Mouse (Mus musculus): ENCODE measurements around the gene Brcc3. TPM values are rescaled to one million over a fixed set of nuclear protein-coding genes. Genes with fewer than 3 reads are reported as not detected.
A peak's percentile ranks its signal among the peaks of the same experiment; 100 is the strongest.

The Brcc3 gene
- polyA plus RNA-seq (2017; shearing (Covaris generic)), result 100 to 1,000 TPM in 1 of 3 experiments, 10 to 100 TPM in 2; 49.6 to 100 (median 76.0) TPM

DNA sequence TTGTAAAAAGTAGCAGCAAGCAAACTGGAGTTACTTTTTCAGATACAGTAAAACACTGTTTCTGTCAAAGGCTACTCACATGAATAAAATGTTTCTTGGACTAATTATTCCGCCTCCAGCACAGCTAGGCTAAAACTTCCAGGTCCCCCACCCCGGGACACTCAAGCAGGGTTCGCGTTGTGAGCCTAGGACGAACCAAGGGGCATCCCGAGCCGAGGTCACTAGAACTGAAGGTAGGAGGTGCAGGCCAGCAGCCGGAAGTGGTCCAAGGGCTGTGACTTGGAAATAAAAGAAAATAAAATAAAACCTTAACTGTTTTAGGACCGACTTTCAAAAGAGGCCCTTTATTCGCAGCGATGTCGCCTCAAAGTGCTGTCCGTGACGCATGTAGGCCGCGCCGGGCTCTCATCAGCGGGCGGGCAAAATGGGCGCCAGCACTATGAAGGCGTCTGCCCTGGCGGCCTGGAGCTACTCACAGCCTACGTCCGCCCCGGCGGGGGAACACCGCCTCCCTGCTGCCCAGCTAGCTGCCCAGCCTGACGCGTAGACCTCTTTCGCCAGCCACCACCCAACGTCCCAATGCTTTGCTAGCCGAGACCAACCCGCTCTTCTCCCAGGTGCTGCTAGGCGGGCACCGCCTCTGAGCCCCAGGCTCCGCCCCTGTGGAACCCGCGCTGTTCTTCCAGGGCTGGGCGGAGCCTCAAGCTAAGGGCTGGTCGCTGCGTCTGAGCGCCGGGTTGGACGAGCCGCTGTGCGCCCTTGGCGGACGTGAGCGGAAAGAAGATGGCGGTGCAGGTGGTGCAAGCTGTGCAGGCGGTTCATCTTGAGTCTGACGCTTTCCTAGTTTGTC, at the start of gene Brcc3, which contains the start of the genes Cmc4 and Mtcp1:
Gene Brcc3 (plus strand): TSS at position 693 of the 850 bp plus-strand sequence.
Gene Cmc4 (minus strand): TSS at position 649 of the 850 bp plus-strand sequence.
Gene Mtcp1 (minus strand): TSS at position 653 of the 850 bp plus-strand sequence.
- ATAC-seq, result peak; percentile 98

DNA sequence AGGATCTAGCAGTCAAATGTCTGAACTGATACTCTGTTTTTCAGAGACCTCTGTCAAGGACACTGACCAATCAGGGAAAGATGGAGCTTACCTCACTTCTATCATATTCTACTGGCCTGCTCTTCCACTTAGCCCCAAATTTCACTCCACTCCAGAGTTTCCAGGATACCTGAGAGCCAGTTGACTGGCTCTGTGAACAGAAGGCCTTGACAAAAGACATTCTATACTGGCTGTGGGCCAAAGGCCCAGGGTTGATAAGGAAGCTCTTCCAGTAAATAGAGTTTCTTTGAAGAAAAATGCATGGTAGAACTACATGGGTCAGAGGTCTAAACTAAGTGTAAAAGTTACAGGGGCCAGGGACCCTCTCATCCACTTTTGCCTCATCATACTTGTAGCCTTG, 46.2 kb upstream of the Brcc3 start:
- no peak for ATAC-seq

DNA sequence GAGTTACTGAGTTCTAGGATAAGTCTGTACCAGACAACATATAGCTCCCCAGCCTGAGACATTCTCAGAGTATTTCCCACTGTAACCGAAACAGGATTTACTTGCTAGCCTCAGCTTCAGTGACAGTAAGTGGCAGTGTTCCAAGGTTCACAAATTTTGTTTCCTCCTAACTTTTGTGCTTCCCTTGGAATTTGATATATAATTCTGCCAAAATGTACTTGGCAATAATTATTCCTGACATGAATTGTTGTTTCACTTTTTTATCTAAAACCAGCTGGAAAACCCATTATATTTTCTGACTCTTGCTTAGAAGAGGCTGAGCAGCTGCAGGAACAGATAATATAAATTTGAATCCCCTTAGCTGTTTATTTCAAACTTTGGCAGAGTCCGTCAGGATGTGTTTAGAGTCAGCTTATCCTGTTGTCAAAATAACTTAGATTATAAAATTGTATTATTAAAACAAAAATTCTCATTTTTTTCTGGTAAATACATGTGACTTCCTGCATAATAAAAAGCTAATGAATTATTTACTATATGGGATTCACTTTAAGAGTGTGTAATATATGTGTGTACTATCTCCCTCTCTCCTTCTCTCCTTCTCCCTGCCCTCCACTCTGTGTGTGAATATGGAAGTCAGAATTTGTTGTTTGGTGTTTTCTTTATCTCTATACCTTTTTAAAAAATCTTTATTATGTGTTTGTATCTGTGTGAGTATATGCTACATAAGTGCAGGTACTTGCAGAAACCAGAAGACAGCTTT, 43.6 kb upstream of the Brcc3 start:
- no peak for ATAC-seq

- ATAC-seq, result no peak
Observed at GRCm38 (mm10) chrX:75376815-75377214, 39.6 kb upstream of the Brcc3 start.

DNA sequence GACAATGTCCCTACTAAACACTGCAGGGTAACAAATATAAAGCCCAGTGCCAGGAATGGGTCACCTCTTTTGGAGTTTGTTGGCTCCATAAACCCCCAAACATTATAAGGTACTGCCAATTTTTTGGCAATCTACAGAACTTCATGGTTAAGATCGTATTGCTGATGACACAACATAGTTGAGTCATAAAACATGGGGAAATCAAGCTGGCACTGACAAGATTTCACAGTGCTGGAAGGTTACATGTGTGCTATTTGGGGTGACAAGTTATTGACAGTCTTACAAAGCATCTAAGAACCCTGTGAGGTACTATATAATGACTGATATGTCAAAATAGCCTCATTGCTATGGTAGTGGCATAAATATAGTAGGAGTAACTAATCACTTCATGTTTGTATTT, 35.3 kb upstream of the Brcc3 start:
- no peak for ATAC-seq

GRCm38 (mm10) chrX:75381699-75382098, 34.7 kb upstream of the Brcc3 start:
- no peak for ATAC-seq

- peak; percentile 93 for ATAC-seq
Observed at GRCm38 (mm10) chrX:75382195-75382771, 34.1 kb upstream of the Brcc3 start, which contains the start of the genes Fundc2 and F8. Fundc2 (plus strand) TSS chrX:75382399. F8 (minus strand) TSS chrX:75382615.

DNA sequence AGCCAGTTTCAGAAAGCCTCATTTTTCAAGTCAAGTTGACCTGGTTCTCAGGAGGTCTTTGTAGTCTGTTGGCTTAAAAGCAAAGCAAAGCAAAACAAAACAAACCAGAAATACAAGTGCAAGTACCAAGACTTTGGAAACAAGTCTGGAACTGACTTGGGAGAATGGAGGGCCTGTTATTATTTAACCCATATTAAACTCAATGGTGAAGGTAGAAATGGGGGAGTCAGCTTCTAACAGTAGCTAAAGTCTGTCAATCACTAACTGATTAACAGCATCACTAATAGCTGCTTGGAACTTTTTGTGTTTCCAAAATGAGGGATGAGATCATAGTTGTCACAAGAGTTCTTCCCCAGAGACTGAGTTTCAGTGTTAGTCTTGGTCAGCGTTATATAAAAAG, 17.0 kb upstream of the Brcc3 start:
- ATAC-seq, result no peak

GRCm38 (mm10) chrX:75402668-75403067, 13.8 kb upstream of the Brcc3 start:
- no peak for ATAC-seq

DNA sequence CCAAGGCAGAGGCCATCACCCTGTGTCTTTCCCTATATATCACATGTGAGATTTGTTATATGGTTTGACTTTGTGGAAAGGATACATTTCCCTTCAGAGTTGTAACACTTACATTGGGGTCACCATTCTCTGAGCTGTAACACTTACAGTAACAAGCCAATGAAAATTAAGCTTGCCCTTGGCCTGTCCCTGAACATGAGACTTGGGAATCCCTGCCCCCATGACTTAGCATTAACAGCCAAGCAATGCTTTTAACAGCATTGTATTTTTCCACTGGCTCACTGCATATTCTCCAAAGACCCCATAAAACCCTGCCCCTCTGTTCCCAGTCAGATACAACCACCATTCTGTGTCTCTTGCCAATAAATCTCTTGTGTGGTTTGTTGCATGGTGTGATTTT, 13.1 kb upstream of the Brcc3 start:
- no peak for ATAC-seq

DNA sequence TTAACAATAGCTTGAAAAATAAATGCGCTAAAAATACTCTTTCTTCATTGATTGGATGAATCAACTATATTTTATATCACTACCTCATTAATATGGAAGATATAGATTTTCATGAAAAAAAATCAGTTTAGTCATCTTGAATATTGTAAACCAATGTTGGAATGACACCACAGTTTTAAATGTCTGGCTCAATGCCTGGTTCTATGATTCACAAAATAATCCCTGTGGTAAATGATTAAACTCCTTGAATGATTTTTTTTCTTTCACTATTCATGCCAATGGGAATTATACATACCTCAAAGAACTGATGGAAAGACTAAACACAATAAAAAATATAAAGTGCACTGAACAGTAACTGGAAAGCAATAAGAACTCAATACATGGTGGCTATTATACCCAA, 6.7 kb upstream of the Brcc3 start:
- no peak for ATAC-seq

GRCm38 (mm10) chrX:75454597-75454996, 38.2 kb downstream of the Brcc3 start:
- no peak for ATAC-seq

DNA sequence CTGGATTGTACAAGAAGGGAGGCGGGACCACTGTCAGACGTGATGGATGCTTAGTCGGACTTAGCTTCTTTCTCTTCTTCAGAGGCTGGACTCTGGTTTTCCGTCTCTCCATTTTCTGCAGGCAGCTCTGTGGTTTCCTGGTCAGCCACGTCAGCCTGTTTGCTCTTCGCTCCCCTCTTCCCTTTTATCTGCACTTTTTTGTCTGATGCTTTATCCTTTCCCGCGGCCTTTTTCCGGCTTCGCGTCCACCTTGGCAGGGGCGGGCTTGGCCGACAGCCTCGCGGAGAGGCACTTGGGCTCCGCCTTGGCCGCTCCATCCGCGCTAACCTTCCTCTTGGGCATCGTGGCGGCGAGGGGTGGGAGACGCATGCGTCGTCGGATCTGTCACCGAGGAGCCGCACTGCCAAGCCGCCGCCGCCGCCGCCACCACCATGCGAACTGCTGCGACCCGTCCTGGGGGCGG, 58.8 kb downstream of the Brcc3 start:
- peak; percentile 32 for ATAC-seq

GRCm38 (mm10) chrX:75489886-75490285, 73.5 kb downstream of the Brcc3 start:
- no peak for ATAC-seq

Other genes starting within 250 kb of the Brcc3 start
- 100 to 1,000 TPM in 2 of 3 experiments, 10 to 100 TPM in 1; 78.5 to 160 (median 121) TPM for gene Fundc2, start 34.2 kb upstream of the Brcc3 start, polyA plus RNA-seq (2017; shearing (Covaris generic))
- 1 to 10 TPM in 2 of 3 experiments, under 1 TPM in 1; 0.72 to 1.8 (median 1.1) TPM for gene F8, start 34.0 kb upstream of the Brcc3 start, polyA plus RNA-seq (2017; shearing (Covaris generic))
- gene Cmc4, start within 50 bp of the Brcc3 start, polyA plus RNA-seq (2017; shearing (Covaris generic)), result 10 to 100 TPM; 16.4 to 20.4 (median 19.4) TPM
- gene Mtcp1, start within 50 bp of the Brcc3 start, polyA plus RNA-seq (2017; shearing (Covaris generic)), result 1 to 10 TPM; 6.9 to 9.4 (median 8.4) TPM
- 100 to 1,000 TPM; 116 to 172 (median 117) TPM for gene Vbp1, start 97.7 kb downstream of the Brcc3 start, polyA plus RNA-seq (2017; shearing (Covaris generic))
- 1 to 10 TPM; 1.8 to 4.7 (median 2.1) TPM for gene Rab39b, start 161.6 kb downstream of the Brcc3 start, polyA plus RNA-seq (2017; shearing (Covaris generic))